Mouse (Mus musculus): Measurements from ENCODE around the gene Yeats4. TPM values are rescaled to one million over a fixed set of nuclear protein-coding genes. Genes with fewer than 3 reads are reported as not detected.
"Not testable (repeated sequence)": the region's sequence is repeated elsewhere in the genome, so short reads cannot be mapped to it uniquely, and the experiment has no call there.

Yeats4 gene
- polyA plus RNA-seq (2017; shearing (Covaris generic)) = 10 to 100 TPM; 22.8 to 31.7 (median 25.0) TPM

- ATAC-seq = peak; percentile 94
These were observed at the start of gene Yeats4 for GRCm38 (mm10) chr10:117224102-117224990. Gene Yeats4, minus strand, starts transcription at chr10:117224507.

GRCm38 (mm10) chr10:117272023-117272422 is 47.7 kb upstream of the Yeats4 start:
- no peak for ATAC-seq

GRCm38 (mm10) chr10:117259870-117260269 is 35.6 kb upstream of the Yeats4 start:
- ATAC-seq = no peak

GRCm38 (mm10) chr10:117238603-117239002 is 14.3 kb upstream of the Yeats4 start, which contains the start of gene 9530003J23Rik:
Gene 9530003J23Rik, minus strand, starts transcription at chr10:117238703.
- no peak for ATAC-seq

- no peak for ATAC-seq
These were observed 11.6 kb upstream of the Yeats4 start for GRCm38 (mm10) chr10:117235866-117236265.

GRCm38 (mm10) chr10:117234825-117235224 is 10.5 kb upstream of the Yeats4 start:
- no peak for ATAC-seq

- no peak for ATAC-seq
These were observed 5.5 kb upstream of the Yeats4 start for GRCm38 (mm10) chr10:117229826-117230225.

GRCm38 (mm10) chr10:117226002-117226401 is 1.7 kb upstream of the Yeats4 start:
- ATAC-seq = no peak

- no peak for ATAC-seq
These were observed 787 bp upstream of the Yeats4 start for GRCm38 (mm10) chr10:117225094-117225493.

- no peak for ATAC-seq
These were observed 577 bp downstream of the Yeats4 start for GRCm38 (mm10) chr10:117223758-117224101.

GRCm38 (mm10) chr10:117222821-117223220 is 1.5 kb downstream of the Yeats4 start:
- ATAC-seq = no peak

- ATAC-seq = no peak
These were observed 6.0 kb downstream of the Yeats4 start for GRCm38 (mm10) chr10:117218351-117218750.

- ATAC-seq = no peak
These were observed 7.0 kb downstream of the Yeats4 start for GRCm38 (mm10) chr10:117217246-117217840.

- peak; percentile 76 for ATAC-seq
These were observed 7.5 kb downstream of the Yeats4 start for GRCm38 (mm10) chr10:117216793-117217192.

GRCm38 (mm10) chr10:117216132-117216495 is 8.2 kb downstream of the Yeats4 start:
- no peak for ATAC-seq

- ATAC-seq = no peak
These were observed 8.7 kb downstream of the Yeats4 start for GRCm38 (mm10) chr10:117215409-117216131.

- ATAC-seq = no peak
These were observed 13.3 kb downstream of the Yeats4 start for GRCm38 (mm10) chr10:117211023-117211422.

GRCm38 (mm10) chr10:117209469-117209938 is 14.8 kb downstream of the Yeats4 start:
- ATAC-seq = peak; percentile 83

- ATAC-seq = not testable (repeated sequence)
These were observed 15.5 kb downstream of the Yeats4 start for GRCm38 (mm10) chr10:117208787-117209186.

GRCm38 (mm10) chr10:117208221-117208620 is 16.1 kb downstream of the Yeats4 start:
- no peak for ATAC-seq

- ATAC-seq = no peak
These were observed 18.2 kb downstream of the Yeats4 start for GRCm38 (mm10) chr10:117206070-117206469.

GRCm38 (mm10) chr10:117203558-117203981 is 20.7 kb downstream of the Yeats4 start:
- ATAC-seq = no peak

- ATAC-seq = no peak
These were observed 21.2 kb downstream of the Yeats4 start for GRCm38 (mm10) chr10:117202981-117203557.
